9 mouse cellular contexts compared by ENCODE assay signal in genomic region chr9:32408730-32409059, GRCm38 (mm10). TPM values are rescaled to one million over a fixed set of nuclear protein-coding genes. Genes with fewer than 3 reads are reported as not detected.
DNase-seq lines count a peak whose midpoint lies in the region; ATAC-seq and TF ChIP-seq lines count a peak whose summit lies in the region.
"Had no signal": no experiment of that assay in that cellular context is flagged by ENCODE, and none has a peak within 500 bp of the region (broad histone marks: within the 10 kb centered on the region; RNA-seq: fewer than 3 reads in every experiment).

No protein-coding gene starts in this region.

- DNase-seq in kidney, adult 2 months = no peak
- no peak for DNase-seq in kidney, adult 11 months
- DNase-seq in midbrain, embryonic 14.5 days = no peak
- no peak for DNase-seq in spleen, adult 18-20 months

- no peaks in the 10 kb centered on the region for H3K9me3 ChIP-seq in embryonic facial prominence, embryonic 12.5 days
- H3K9me3 ChIP-seq in hindbrain, embryonic 16.5 days (ENCODE audit: control insufficient read depth, low read length) = no peaks in the 10 kb centered on the region
- H3K9me3 ChIP-seq in midbrain, embryonic 14.5 days (ENCODE audit: control insufficient read depth, low read length) = no peaks in the 10 kb centered on the region

- no peak overlapping the region for H3K9ac ChIP-seq in embryonic facial prominence, embryonic 12.5 days
- peak overlapping the region; percentile 72; the same call in 1 of the 2 replicates for H3K9ac ChIP-seq in hindbrain, embryonic 16.5 days (ENCODE audit: low read depth, low read length)
- H3K9ac ChIP-seq in midbrain, embryonic 14.5 days (replicated peaks; ENCODE audit: low read length) = peak overlapping the region; percentile 66; the same call in 1 of the 2 replicates

- no peaks in the 10 kb centered on the region for H3K36me3 ChIP-seq in kidney, adult 2 months (ENCODE audit: control insufficient read depth, insufficient read depth, low read length)
- no peaks in the 10 kb centered on the region for H3K36me3 ChIP-seq in embryonic facial prominence, embryonic 12.5 days
- no peaks in the 10 kb centered on the region for H3K36me3 ChIP-seq in hindbrain, embryonic 16.5 days (ENCODE audit: control insufficient read depth, insufficient read depth, low read length)
- no peaks in the 10 kb centered on the region for H3K36me3 ChIP-seq in midbrain, embryonic 14.5 days (ENCODE audit: control insufficient read depth, insufficient read depth, low read length)

- WGBS in kidney, adult 2 months = 32% methylated on average over 8 of the region's 8 CpGs
- 4% methylated on average over 8 of the region's 8 CpGs for WGBS in embryonic facial prominence, embryonic 12.5 days
- 6% methylated on average over 8 of the region's 8 CpGs for WGBS in hindbrain, embryonic 16.5 days
- 6% methylated on average over 8 of the region's 8 CpGs for WGBS in midbrain, embryonic 14.5 days

- H3K4me1 ChIP-seq in kidney, adult 2 months (ENCODE audit: control insufficient read depth, insufficient read depth, low read length) = peaks cover 5% of the 10 kb centered on the region; the same call in 1 of the 2 replicates
- H3K4me1 ChIP-seq in embryonic facial prominence, embryonic 12.5 days = peaks cover 17% of the 10 kb centered on the region
- peaks cover 8% of the 10 kb centered on the region for H3K4me1 ChIP-seq in hindbrain, embryonic 16.5 days (ENCODE audit: control insufficient read depth, insufficient read depth, low read depth, low read length)
- H3K4me1 ChIP-seq in midbrain, embryonic 14.5 days (ENCODE audit: control insufficient read depth, insufficient read depth, low read length) = 0 out of 2 replicates have a peak, but pooled peaks cover 10% of the 10 kb centered on the region

- H3K27me3 ChIP-seq in kidney, adult 2 months (replicated peaks; ENCODE audit: control insufficient read depth, insufficient read depth, low read length) = no peaks in the 10 kb centered on the region
- 0 out of 2 replicates have a peak, but pooled peaks cover 11% of the 10 kb centered on the region for H3K27me3 ChIP-seq in embryonic facial prominence, embryonic 12.5 days
- H3K27me3 ChIP-seq in hindbrain, embryonic 16.5 days (replicated peaks; ENCODE audit: control insufficient read depth, insufficient read depth, low read length) = peaks cover 8% of the 10 kb centered on the region
- peaks cover 18% of the 10 kb centered on the region; the same call in 1 of the 2 replicates for H3K27me3 ChIP-seq in midbrain, embryonic 14.5 days (ENCODE audit: control insufficient read depth, insufficient read depth, low read length)

- peak overlapping the region; percentile 78 for H3K4me2 ChIP-seq in embryonic facial prominence, embryonic 12.5 days (replicated peaks)
- peak overlapping the region; percentile 99 for H3K4me2 ChIP-seq in hindbrain, embryonic 16.5 days (ENCODE audit: low read length)
- peak overlapping the region; percentile 95 for H3K4me2 ChIP-seq in midbrain, embryonic 14.5 days (ENCODE audit: low read length)

- no peak for TF ChIP-seq POLR2A in kidney, adult 2 months (IDR thresholded peaks at IDR 0.05; ENCODE audit: low read depth, low read length)

- peak overlapping the region; percentile 62; the same call in 1 of the 2 replicates for H3K4me3 ChIP-seq in kidney, adult 2 months (ENCODE audit: insufficient read depth, low read depth, low read length)
- H3K4me3 ChIP-seq in embryonic facial prominence, embryonic 12.5 days = peak overlapping the region; percentile 39
- peak overlapping the region; percentile 53 for H3K4me3 ChIP-seq in hindbrain, embryonic 16.5 days (ENCODE audit: low read length)
- peak overlapping the region; percentile 47 for H3K4me3 ChIP-seq in midbrain, embryonic 14.5 days (replicated peaks; ENCODE audit: low read depth, low read length)

- H3K27ac ChIP-seq in kidney, adult 2 months (ENCODE audit: insufficient read depth, low read depth, low read length) = peak overlapping the region; percentile 84; the same call in 1 of the 2 replicates
- peak overlapping the region; percentile 72 for H3K27ac ChIP-seq in embryonic facial prominence, embryonic 12.5 days
- no peak overlapping the region for H3K27ac ChIP-seq in hindbrain, embryonic 16.5 days (ENCODE audit: low read depth, low read length)
- H3K27ac ChIP-seq in midbrain, embryonic 14.5 days (replicated peaks; ENCODE audit: low read depth, low read length) = no peak overlapping the region

- ATAC-seq in embryonic facial prominence, embryonic 12.5 days (ENCODE audit: insufficient number of reproducible peaks, insufficient read depth, low FRiP score, low TSS enrichment) = no peak
- ATAC-seq in hindbrain, embryonic 16.5 days = peak; percentile 15; the same call in 1 of the 2 replicates
- ATAC-seq in midbrain, embryonic 14.5 days (ENCODE audit: low FRiP score, low TSS enrichment) = peak; percentile 31; the same call in 1 of the 2 replicates
- no peak for ATAC-seq in frontal cortex, adult (ENCODE audit: low TSS enrichment)
- no peak for ATAC-seq in activated CD4-positive, CD25-positive, alpha-beta regulatory T cell, adult 4 months

- no peak for TF ChIP-seq CTCF in kidney, adult 2 months (conservative IDR thresholded peaks at IDR 0.05; ENCODE audit: insufficient read depth, insufficient read length, low read depth, low read length)

RNA-seq across cellular contexts. Expression of gene Kcnj1, which starts 36.4 kb away (rescaled TPM):
- polyA plus RNA-seq in kidney, adult 2 months (2012; rRNA removed) = 76.0 and 79.1 TPM in 2 replicates
- not detected in 2 replicates for polyA plus RNA-seq in embryonic facial prominence, embryonic 12.5 days (2016; fragmentation: Nextera tagmentation; extraction: Ambion mirVana)
- not detected in 2 replicates for polyA plus RNA-seq in hindbrain, embryonic 16.5 days (2015; fragmentation: Nextera tagmentation; extraction: Ambion mirVana)
- polyA plus RNA-seq in midbrain, embryonic 14.5 days (2014; fragmentation: Nextera tagmentation; extraction: Ambion mirVana) = not detected in 2 replicates
- not detected for polyA plus RNA-seq in activated CD4-positive, CD25-positive, alpha-beta regulatory T cell, adult 4 months (2017; shearing (Covaris generic))
- polyA plus RNA-seq: brain, embryonic 14.5 days had no signal

Comparison
In these comparisons a context has a peak if more than half of its experiments do, and no peak if none do; other contexts are left out.
1. H3K27ac ChIP-seq: peak in kidney, adult 2 months (single experiment) and embryonic facial prominence, embryonic 12.5 days (single experiment); none in hindbrain, embryonic 16.5 days (single experiment) and midbrain, embryonic 14.5 days (single experiment).
2. ATAC-seq: peak in hindbrain, embryonic 16.5 days (single experiment) and midbrain, embryonic 14.5 days (single experiment); none in embryonic facial prominence, embryonic 12.5 days (single experiment), frontal cortex, adult (single experiment) and activated CD4-positive, CD25-positive, alpha-beta regulatory T cell, adult 4 months (single experiment).
3. RNA of gene Kcnj1, which starts 36.4 kb away (polyA plus RNA-seq): 76.0 to 79.1 TPM in kidney, adult 2 months; not detected in embryonic facial prominence, embryonic 12.5 days, not detected in hindbrain, embryonic 16.5 days, not detected in midbrain, embryonic 14.5 days and not detected in activated CD4-positive, CD25-positive, alpha-beta regulatory T cell, adult 4 months; every median in the first group is over 10 times any median in the second.
4. Peak in every context shown above with its lines, with median percentiles within 50 percentile points of each other: H3K4me3 ChIP-seq and H3K4me2 ChIP-seq.